Mouse (Mus musculus): Measurements from ENCODE around the gene Trex1. TPM values are rescaled to one million over a fixed set of nuclear protein-coding genes. Genes with fewer than 3 reads are reported as not detected.

Trex1 gene
- polyA plus RNA-seq, 1 experiment from 2014 or later = 12.5 TPM

DNA sequence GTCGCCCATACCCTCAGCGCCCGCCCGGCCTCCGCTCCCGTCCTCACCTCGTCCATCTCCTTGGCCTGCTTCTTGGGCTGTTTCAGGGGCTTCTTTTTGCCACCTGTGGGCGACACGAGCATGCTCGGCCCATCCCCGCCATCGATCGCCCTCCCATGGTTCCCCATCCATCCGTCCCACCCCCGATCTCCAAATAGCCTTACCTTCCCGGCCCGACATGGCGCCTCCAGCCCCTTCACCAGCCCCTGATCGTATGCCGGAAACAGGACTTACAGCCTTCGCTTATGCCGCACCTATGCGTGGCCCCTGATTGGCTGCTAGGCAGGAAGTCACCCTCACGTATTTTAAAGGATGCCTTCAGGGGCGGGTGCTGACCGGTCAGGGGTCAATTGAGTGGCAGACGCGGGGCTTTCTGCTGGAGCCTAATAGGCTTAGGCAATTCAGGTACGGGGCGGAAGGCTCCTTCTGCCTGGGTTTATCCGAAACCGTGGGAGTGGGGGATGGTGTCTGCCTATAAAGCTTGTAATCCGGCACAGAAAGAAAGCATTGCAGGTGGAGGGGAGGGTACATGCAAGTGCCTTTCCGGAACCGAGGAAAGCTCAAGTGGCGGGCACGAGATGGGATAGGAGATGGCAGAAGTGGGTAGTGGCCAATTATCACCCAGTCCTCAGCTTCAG, 22.7 kb upstream of the Trex1 start, which contains the start of the genes Ccdc51 and Tma7:
Gene Ccdc51, plus strand, starts transcription at position 370 of the 677 bp plus-strand sequence.
Gene Tma7, minus strand, starts transcription at position 464 of the 677 bp plus-strand sequence.
- Histone ChIP-seq H3K36me3 (no peaks in the 10 kb centered on the region), H3K4me1 (replicated peaks) (peaks cover 11% of the 10 kb centered on the region), H3K27ac (peak within 1 kb of the TSS; percentile 69), H3K9me3 (no peaks in the 10 kb centered on the region), H3K4me3 (replicated peaks) (peak within 1 kb of the TSS; percentile 67), H3K27me3 (replicated peaks) (no peaks in the 10 kb centered on the region), H3K9ac (peak within 1 kb of the TSS; percentile 73), H3K4me2 (replicated peaks) (peak within 1 kb of the TSS; percentile 68)
- WGBS = under 1% methylated on average over 37 of the region's 37 CpGs
- peak; percentile 99 for ATAC-seq

DNA sequence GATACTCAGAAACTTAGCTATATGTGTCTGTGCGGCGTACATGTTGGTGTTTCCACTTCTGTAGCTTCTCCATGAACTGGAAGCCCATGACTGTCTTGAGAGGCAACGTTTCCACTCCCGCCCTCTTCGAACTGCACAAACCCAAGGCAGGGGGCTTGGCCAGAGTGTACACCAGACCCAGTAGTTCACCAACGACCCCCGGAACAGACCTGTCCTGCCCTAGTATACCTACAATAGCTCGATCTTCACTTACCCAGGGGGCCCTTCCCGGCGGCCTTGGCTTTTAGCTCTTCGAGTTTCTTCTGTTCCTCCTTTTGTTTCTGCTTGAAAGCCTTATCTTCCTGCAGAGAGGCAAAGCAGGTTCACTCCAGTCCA, 22.2 kb upstream of the Trex1 start:
- H3K27ac ChIP-seq = peak overlapping the region; percentile 69
- peaks cover 11% of the 10 kb centered on the region for H3K4me1 ChIP-seq (replicated peaks)
- H3K4me2 ChIP-seq (replicated peaks) = peak overlapping the region; percentile 68
- no peaks in the 10 kb centered on the region for H3K27me3 ChIP-seq (replicated peaks)
- ATAC-seq = peak; percentile 26
- peak overlapping the region; percentile 67 for H3K4me3 ChIP-seq (replicated peaks)
- H3K36me3 ChIP-seq = no peaks in the 10 kb centered on the region
- H3K9me3 ChIP-seq = no peaks in the 10 kb centered on the region
- WGBS = 3% methylated on average over 11 of the region's 11 CpGs
- peak overlapping the region; percentile 73 for H3K9ac ChIP-seq

DNA sequence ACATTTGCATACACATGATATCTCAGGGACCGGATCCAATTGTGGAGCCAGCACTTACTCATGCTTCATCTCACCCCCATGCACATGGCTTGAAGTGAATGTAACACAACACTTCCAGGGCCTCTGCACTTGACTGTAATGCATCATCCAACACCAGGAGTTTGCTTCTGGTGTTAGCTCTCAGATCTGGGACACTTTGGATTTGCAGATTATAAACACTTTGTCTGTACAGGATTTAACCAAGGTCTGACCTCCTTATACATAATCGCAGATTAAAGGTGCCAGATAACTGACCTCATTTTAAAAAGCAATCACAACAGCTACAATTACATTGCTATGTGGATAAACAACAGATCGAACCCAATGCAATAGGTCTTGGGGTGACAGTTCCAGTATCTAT, 21.0 kb upstream of the Trex1 start:
- no peak overlapping the region for H3K27ac ChIP-seq
- H3K9me3 ChIP-seq = no peaks in the 10 kb centered on the region
- H3K36me3 ChIP-seq = no peaks in the 10 kb centered on the region
- H3K4me2 ChIP-seq (replicated peaks) = peak overlapping the region; percentile 68
- no peak overlapping the region for H3K4me3 ChIP-seq (replicated peaks)
- H3K27me3 ChIP-seq (replicated peaks) = no peaks in the 10 kb centered on the region
- H3K9ac ChIP-seq = no peak overlapping the region
- no peak for ATAC-seq
- peaks cover 11% of the 10 kb centered on the region for H3K4me1 ChIP-seq (replicated peaks)
- 95% methylated on average over 3 of the region's 3 CpGs for WGBS

DNA sequence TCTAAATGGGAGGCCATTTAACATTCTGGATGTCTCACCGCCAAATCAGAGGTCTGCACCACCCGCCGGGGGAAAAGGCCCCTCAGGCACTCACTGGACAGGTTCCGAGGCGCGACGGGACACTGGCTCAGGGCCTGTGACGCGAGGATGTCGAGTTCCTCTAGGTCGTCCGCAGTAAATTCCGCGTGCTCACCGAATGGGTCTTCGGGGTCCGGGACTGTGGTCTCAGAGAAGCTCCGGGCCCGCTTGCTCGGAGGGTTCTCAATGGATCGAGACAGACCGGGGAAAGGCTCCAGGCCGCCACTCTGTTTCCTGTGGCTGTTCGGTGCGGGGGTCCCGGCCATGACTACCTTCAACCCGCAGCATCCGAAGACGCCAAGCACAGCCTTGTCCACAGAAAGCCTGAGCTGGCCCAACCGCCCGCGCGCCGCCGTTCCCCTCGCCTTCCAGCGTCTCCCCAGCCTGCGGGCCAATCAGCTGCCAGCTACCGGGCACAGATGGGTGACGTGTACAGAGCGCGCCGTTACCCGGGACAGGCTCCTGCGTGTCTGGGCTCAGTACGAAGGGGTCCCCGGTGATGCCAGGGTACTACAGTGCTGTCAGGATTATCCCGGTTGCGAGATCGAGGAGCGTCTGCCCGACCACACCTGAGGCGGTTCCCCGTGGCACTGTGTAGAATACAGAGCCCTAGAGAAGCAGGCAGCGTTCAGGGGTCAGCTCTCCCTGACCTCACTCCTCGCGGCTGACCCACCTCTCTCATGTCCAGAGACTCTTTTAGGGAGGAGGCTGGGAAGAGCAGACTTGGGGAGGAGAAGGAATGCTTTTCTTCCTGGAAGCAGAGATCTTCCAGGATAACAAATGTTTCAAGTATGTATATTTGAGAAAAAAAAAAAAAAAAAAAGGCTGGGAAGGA, 14.4 kb upstream of the Trex1 start, which contains the start of gene Atrip:
Gene Atrip, minus strand, starts transcription at position 464 of the 913 bp plus-strand sequence.
- Histone ChIP-seq H3K9me3 (no peaks in the 10 kb centered on the region), H3K36me3 (peaks cover 14% of the 10 kb centered on the region; the same call in 1 of the 2 replicates), H3K4me2 (replicated peaks) (peak within 1 kb of the TSS; percentile 88), H3K9ac (peak within 1 kb of the TSS; percentile 75), H3K4me1 (replicated peaks) (peaks cover 13% of the 10 kb centered on the region), H3K27me3 (replicated peaks) (no peaks in the 10 kb centered on the region), H3K27ac (peak within 1 kb of the TSS; percentile 28), H3K4me3 (replicated peaks) (peak within 1 kb of the TSS; percentile 82)
- under 1% methylated on average over 57 of the region's 57 CpGs for WGBS
- peak; percentile 99 for ATAC-seq

DNA sequence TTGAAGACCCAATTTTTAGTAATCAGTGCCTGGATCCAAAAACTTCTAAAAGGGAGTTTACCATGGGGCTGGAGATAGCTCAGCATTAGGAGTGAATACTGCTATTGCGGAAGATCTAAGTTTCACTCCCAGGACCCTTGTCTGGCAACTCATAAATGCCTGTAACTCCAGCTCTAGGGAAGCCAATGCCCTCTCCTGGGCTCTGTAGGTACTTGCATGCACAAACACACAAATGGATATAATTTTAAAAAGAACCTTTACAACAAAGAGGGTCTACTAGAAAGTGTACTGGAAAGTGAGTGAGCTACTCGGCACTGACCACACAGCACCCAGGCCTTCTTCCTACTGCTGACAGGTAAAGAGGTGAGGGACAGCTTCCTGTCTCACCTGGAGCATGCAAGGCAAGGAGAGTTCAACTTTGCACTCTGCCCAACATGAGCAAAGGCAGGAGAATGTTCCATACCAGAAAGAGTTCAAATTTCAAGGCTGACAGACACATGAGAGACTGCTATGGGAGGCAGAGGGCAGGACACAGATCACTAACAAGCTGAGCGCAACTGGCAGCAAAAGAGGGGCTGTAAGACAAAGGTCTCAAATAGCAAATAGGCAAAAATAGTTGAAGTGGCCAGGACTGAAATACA, 8.7 kb upstream of the Trex1 start:
- no peaks in the 10 kb centered on the region for H3K27me3 ChIP-seq (replicated peaks)
- peaks cover 52% of the 10 kb centered on the region for H3K36me3 ChIP-seq
- no peaks in the 10 kb centered on the region for H3K9me3 ChIP-seq
- no peak overlapping the region for H3K4me3 ChIP-seq (replicated peaks)
- no peak for ATAC-seq
- 95% methylated on average over 3 of the region's 3 CpGs for WGBS
- H3K4me1 ChIP-seq (replicated peaks) = peaks cover 7% of the 10 kb centered on the region
- H3K4me2 ChIP-seq (replicated peaks) = no peak overlapping the region
- no peak overlapping the region for H3K9ac ChIP-seq
- no peak overlapping the region for H3K27ac ChIP-seq

DNA sequence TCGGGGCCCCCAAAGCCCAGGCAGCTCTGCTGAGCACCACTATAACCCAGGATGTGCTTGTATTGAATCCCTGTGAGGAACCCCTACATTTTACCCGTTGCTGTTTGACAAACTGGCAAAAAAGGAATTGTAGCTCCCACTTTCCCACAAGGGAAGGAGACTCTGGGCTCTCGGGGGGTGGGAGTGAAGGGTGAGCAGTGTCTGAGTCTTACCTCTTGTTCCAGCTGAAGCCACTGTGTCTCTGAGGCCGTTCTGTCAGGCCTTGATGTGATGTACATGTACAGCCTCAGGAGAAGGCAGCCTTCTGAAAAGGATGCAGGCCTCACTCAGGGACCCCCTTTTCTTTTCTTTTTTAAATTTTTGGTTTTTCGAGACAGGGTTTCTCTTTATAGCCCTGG, 1.4 kb upstream of the Trex1 start:
- Histone ChIP-seq H3K36me3 (peaks cover 48% of the 10 kb centered on the region), H3K9ac (no peak overlapping the region), H3K27me3 (replicated peaks) (no peaks in the 10 kb centered on the region), H3K27ac (no peak overlapping the region), H3K4me1 (replicated peaks) (peaks cover 15% of the 10 kb centered on the region), H3K4me3 (replicated peaks) (no peak overlapping the region), H3K4me2 (replicated peaks) (no peak overlapping the region), H3K9me3 (no peaks in the 10 kb centered on the region)
- WGBS = 87% methylated on average over 5 of the region's 5 CpGs
- no peak for ATAC-seq

DNA sequence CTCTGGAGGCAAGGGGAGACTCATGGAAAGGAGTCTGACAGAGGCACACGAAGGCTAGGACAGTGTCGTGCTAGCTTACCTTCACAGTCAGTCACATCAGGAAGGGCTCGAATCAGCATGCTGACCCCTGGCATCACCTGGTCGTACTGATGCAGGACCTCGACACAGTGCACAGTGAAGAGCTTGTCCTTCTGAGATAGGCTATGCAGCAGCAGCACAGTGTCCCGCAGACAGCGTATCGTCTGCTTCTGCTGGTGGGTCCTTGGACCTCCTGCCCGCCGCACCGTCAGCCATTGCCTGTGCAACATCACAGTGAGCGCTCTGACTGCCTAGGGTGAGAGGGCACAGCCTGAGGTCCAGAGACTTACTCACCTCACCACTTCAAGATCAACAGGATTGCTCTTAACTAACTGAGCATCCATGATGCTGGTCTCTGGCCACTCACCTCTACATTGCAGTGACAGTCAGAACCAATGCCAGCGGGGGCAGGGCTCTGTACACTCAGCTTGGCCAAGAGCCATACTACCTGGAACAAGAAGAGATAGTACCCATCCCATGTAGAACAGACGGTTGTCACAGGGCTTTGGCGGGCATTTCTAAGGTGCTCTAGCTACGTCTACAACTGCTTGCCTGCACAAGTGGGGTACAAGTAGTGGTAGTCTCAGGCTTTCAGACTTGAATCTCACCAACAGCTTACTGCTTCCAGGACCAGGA, 807 bp upstream of the Trex1 start:
- ATAC-seq = no peak
- Histone ChIP-seq H3K4me1 (replicated peaks) (peaks cover 15% of the 10 kb centered on the region), H3K9ac (no peak overlapping the region), H3K4me2 (replicated peaks) (no peak overlapping the region), H3K9me3 (no peaks in the 10 kb centered on the region), H3K27me3 (replicated peaks) (no peaks in the 10 kb centered on the region), H3K27ac (0 out of 2 replicates have a peak overlapping the region, but pooled peaks have one; percentile 94), H3K4me3 (replicated peaks) (no peak overlapping the region), H3K36me3 (peaks cover 43% of the 10 kb centered on the region)
- 88% methylated on average over 16 of the region's 16 CpGs for WGBS

DNA sequence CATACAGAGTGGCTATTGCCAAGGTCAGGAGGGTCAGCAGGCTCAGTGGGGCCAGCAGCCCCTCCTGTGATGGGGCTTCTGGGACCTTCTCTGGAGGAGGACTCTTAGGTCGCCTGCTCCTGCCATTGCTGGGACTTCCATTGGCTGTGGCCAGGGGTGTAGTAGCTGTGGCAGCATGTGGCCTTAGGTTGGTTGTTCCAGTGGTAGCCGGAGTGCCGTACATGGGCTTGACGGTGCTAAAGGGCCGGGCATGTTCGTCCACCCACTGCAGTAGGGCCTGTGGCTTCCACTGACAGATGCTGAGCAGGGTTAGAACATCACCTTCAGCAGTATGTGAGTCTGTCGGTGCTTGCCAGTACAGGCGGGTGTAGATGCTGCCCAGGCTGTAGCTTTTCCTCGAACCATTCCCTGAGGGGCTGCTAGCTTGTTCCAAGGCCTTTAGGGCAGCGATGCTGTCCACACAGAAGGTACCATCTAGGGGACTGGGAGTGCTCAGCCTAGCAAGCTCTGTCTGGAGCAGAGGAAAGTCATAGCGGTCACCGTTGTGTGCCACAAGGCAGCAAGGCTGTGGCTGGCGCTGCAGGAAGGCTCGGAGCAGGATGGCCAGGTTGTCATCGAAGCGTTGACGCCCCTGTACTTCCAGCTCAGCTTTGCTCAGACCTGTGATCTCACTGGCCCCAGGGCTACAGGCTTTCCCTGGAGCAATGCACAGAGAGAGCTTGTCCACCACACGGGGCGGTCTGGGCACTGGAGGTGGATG, 1.3 kb downstream of the Trex1 start:
- ATAC-seq = no peak
- H3K27ac ChIP-seq = peak overlapping the region; percentile 94; the same call in 1 of the 2 replicates
- H3K36me3 ChIP-seq = peaks cover 24% of the 10 kb centered on the region
- H3K9me3 ChIP-seq = no peaks in the 10 kb centered on the region
- H3K4me2 ChIP-seq (replicated peaks) = peak overlapping the region; percentile 74
- WGBS = 92% methylated on average over 19 of the region's 19 CpGs
- peaks cover 19% of the 10 kb centered on the region for H3K4me1 ChIP-seq (replicated peaks)
- peak overlapping the region; percentile 43 for H3K4me3 ChIP-seq (replicated peaks)
- H3K9ac ChIP-seq = peak overlapping the region; percentile 51
- no peaks in the 10 kb centered on the region for H3K27me3 ChIP-seq (replicated peaks)

DNA sequence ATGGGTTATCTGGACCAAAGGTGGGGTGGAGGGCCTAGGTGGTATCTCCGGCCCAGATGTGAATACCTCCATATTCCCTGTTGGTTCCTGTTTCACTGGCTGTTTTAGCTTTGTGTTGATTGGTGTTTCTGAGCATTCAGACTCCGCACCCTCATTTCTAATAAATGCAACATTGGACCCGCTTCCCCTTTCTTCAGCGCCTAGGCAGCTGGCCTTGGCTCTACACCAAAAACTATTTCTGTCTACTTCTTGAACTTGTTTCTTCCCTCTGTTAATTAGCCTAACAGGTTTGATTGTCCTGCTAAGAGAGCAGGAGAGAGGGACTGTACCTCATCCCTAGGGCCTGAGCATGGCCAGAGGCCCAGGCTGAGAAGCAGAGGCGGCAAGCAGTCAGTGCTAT, 2.0 kb downstream of the Trex1 start:
- no peak overlapping the region for H3K27ac ChIP-seq
- no peaks in the 10 kb centered on the region for H3K9me3 ChIP-seq
- H3K9ac ChIP-seq = no peak overlapping the region
- WGBS = 95% methylated on average over 5 of the region's 5 CpGs
- H3K4me1 ChIP-seq (replicated peaks) = peaks cover 19% of the 10 kb centered on the region
- H3K36me3 ChIP-seq = peaks cover 24% of the 10 kb centered on the region
- no peak overlapping the region for H3K4me3 ChIP-seq (replicated peaks)
- H3K4me2 ChIP-seq (replicated peaks) = no peak overlapping the region
- ATAC-seq = no peak
- no peaks in the 10 kb centered on the region for H3K27me3 ChIP-seq (replicated peaks)

DNA sequence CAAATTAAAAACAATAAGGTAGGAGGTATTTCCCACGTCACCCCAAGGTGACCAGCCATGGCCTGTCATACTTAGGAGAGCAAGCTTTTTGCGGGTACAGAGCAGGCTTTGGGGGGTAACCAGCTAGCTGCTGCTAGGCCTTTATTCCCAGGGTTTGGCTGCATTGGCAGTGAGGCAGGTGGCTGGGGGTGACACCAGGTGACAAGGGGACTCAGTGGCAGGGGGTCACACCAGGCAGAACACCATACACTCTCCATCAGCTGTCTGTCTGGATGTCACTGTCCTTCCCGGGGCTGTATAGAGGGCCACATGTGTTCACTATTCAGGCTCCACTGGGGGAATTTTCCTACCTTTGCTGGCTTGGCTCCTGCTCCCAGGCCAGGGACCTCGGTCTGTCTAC, 2.6 kb downstream of the Trex1 start:
- Histone ChIP-seq H3K27ac (no peak overlapping the region), H3K9me3 (no peaks in the 10 kb centered on the region), H3K4me2 (replicated peaks) (no peak overlapping the region), H3K36me3 (peaks cover 24% of the 10 kb centered on the region), H3K27me3 (replicated peaks) (no peaks in the 10 kb centered on the region), H3K4me3 (replicated peaks) (no peak overlapping the region), H3K4me1 (replicated peaks) (peaks cover 19% of the 10 kb centered on the region), H3K9ac (no peak overlapping the region)
- WGBS = 85% methylated on average over 4 of the region's 4 CpGs
- ATAC-seq = no peak

DNA sequence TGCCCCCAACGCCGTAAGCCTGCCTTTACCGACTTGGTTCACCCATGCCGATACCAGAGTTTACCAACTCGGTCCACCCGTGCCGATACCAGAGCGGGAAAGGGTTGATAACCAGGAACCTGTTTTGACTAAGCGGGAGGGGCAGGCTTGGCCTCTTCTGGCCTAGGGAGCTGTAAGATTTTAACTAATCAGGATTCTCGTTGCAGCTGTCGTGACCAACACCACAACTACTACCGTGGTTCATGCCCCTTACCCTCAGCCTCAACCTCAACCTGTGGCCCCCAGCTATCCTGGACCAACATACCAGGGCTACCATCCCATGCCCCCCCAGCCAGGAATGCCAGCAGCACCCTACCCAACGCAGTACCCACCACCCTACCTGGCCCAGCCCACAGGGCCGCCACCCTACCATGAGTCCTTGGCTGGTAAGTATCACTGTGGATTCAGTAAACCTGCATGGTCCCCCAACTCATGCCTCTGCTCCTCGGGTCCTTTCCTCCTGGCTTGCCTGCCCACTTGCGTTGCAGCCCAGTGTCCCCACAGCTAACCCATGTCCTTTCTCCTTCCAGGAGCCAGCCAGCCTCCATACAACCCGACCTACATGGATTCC, 3.3 kb downstream of the Trex1 start:
- Histone ChIP-seq H3K27ac (no peak overlapping the region), H3K9ac (no peak overlapping the region), H3K27me3 (replicated peaks) (no peaks in the 10 kb centered on the region), H3K4me2 (replicated peaks) (no peak overlapping the region), H3K4me3 (replicated peaks) (no peak overlapping the region), H3K4me1 (replicated peaks) (peaks cover 19% of the 10 kb centered on the region), H3K36me3 (peaks cover 24% of the 10 kb centered on the region), H3K9me3 (no peaks in the 10 kb centered on the region)
- no peak for ATAC-seq
- 91% methylated on average over 17 of the region's 17 CpGs for WGBS

Data from intestine, embryonic 15.5 days (tissue).